Mouse (Mus musculus): Measurements from ENCODE around the gene Tbcb.
A peak's percentile ranks its signal among the peaks of the same experiment; 100 is the strongest.
"Not testable (repeated sequence)": the region's sequence is repeated elsewhere in the genome, so short reads cannot be mapped to it uniquely, and the experiment has no call there.

Gene Tbcb

DNA sequence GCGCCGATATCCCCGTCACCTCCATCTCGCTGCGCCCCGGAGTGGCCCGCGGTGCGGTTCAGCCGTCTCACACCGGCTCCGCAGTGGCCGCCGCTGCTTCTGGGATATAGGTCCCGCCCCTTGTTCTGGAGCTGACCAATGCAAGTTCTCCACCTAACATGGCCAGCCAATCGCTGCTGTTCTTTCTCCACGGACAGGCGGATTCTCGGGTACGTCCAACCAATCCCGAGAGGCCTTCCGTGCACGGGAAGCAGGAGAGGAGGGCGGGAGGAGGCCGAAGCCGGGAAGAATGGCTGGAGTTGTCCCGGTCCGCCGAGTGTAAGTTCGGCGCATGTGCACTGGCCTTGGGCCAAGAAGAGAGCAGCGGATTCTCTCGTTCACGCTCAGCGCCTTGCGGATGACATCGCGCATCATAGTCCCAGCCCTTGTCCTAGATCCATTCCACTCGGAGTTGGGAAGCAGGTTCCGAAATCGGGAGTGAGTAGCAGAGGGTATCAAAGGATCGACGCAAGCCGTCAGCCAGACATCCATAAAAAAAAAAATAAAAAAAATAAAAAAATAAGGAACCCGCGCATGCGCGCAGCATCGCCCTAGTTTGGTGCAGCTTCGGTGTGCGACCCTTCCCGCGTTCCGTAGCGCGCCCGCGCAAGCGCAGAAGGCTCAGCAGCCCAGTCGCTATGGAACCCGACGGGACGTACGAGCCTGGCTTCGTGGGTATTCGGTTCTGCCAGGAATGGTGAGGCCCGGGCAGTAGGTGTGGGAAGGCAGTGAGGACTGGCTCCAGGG lies at the start of gene Tbcb, which contains the start of gene Polr2i:
Gene Tbcb (minus strand): TSS at position 604 of the 786 bp plus-strand sequence.
Gene Polr2i (plus strand): TSS at position 280 of the 786 bp plus-strand sequence.
- peak; percentile 99 for DNase-seq

DNA sequence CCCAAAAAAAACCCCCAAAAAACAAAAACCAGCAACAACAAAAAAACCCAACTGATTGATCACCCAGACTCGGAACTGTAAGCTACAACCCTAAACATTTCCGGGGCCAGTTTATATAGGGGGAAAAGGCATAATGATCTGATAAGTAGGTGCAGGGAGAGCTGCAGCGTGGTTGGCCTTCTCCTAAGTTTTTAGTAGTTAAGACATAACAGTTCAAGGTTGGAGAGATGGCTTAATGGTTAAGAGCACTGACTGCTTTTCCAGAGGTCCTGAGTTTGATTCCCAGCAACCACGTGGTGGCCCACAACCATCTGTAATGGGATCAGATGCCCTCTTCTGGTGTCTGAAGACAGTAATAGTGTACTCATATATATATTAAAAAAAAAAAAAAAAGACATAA lies 49.5 kb upstream of the Tbcb start:
- no peak for DNase-seq

DNA sequence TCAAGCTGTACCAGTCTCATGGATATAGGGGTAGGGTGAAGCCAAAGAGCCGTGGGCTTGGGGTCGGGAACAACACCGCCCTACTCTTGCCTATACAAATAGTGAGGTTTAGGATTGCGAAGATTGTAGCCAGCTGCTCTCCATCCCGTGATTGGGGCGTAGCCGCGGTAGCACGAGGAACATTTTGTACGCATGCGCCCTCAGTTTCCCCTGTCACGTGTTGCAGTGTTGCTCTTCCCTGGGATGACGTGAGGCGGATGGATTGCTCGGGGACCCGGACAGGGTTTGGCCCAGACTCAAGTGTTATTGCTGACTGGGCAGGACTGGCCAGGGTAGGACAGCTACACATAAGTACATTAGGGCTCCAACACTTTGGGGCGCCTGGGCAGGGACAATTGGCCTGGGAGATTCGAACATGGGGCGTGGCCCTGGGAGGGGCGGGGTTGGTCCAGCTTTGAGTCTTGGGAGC lies 48.6 kb upstream of the Tbcb start:
- peak; percentile 92 for DNase-seq

DNA sequence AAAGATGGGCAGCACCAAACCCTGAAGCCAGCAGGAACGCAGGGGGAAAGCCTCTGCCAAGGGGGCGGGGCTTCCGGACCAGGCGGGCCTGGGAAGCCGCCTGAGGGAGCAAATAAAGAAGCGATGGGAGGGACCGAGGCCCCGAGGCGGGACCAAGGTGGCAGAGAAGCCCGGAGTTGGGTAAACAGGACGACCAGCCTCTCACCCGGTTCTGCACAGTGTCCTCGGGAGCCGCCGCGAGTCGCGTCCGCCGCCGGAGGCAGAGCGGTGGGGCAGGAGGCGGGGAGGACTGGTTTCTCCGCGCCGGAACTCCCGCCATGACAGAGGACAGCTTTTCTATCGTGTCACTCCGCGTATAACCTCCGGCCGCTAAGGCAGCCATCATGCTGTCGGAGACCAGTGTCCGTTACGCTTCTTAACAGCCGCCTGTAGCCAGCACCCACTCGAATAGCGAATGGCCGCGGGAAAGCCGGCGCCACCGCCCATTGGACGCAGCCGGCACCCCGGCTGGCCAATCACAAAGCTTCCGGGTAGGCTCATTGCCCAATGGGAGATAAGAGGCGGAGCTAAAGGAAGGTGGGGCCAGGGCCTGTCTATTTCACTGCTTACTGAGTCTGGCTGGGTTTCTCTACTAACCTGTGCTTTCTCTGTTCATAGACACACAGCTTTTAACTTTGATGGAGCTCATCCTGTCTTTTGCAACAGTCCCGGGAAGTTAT lies 48.0 kb upstream of the Tbcb start, which contains the start of the genes Thap8 and Wdr62:
Gene Thap8 (plus strand): TSS at position 144 of the 719 bp plus-strand sequence.
Gene Wdr62 (minus strand): TSS at position 469 of the 719 bp plus-strand sequence.
- peak; percentile 92 for DNase-seq

DNA sequence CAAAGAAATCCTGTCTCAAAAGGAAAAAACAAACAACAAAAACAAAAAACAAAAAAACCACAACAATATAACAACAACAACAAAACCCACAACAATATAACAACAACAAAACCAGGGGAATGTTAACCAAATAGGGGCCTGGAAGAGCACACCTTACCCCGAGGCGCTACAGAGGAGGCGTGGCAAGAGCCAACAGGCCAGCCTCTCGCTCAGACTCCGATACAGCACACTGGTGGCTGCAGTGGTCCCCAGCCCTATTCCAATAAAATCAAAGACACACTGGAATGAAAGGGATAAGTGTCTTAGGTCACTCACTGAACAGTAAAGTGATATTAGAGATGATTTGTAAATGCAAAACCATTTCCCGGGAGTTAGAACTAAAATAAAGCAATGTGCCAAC lies 47.5 kb upstream of the Tbcb start:
- DNase-seq: no peak

DNA sequence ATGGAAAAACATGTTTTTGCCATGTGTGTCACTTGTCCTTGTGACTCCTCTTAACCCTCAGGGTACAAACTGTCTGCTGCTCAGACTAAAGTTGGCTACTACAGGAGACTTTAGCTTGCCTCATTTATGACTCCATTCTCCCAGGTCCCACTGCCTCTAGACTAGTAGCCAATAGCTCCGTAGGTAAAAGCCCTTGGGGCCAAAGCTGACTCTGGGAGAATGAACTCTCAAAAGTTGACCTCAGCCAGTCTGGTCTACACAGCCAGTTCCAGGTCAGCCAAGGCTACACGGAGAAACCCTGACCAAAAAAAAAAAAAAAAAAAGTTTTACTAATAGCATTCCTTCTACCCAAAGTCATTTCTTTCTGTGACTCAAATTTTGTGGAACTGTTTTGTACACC lies 46.8 kb upstream of the Tbcb start:
- DNase-seq: no peak

DNA sequence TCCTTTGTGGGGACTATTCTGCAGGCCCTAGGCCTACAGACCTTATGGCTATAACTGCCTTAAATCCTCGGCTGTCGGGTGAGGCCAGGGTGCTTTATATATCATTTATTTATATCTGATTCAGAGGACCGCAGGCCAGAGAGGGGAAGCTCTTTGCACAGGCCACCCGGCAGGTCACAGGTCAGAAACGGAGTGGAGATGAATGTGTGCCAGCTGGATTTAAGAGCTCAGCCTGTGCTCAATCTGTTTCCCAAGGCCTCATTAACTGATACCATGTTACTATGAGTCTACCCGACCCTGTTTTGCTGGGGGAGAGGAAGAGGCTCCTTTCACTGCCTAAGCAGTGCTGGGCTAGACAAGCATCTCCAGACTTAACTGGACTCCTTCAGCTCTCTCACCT lies 42.3 kb upstream of the Tbcb start:
- DNase-seq: no peak

DNA sequence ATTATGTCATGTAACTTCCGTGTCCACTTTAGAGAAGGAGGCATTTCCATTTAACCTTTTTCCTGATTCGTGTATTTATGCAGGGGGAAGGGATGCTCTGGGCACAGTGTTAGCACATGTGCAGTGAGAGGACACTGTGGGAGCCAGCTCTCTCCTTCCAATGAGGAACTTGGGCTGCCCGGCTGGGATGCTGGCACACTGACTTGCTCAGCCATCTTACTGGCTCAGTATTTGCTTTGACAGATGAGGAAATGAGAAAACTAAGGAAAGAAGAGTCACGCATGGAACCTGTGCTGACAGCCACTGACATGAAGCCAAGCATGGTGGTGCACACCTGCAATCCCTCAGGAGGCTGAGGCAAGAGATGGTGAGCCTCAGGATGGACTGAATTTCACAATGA lies 37.6 kb upstream of the Tbcb start:
- DNase-seq: no peak

DNA sequence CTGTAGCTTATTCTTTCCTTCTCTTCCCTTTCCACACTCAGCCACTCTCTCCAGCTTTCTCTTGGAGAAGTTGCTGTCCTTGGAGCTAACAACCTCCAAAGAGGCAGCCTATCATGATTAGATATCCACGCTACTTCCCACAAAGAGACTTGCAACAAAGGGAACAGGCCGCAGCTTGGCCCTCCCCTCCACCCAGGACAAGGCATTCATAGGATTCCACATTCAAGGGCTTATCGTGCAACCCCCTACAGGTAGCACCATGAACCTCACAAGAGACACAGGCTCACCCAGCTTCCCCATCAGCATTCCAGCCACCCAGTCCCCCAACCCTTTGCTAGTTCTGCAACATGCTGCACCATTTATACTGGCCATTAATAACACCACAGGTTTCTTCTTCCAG lies 34.7 kb upstream of the Tbcb start:
- DNase-seq: no peak

DNA sequence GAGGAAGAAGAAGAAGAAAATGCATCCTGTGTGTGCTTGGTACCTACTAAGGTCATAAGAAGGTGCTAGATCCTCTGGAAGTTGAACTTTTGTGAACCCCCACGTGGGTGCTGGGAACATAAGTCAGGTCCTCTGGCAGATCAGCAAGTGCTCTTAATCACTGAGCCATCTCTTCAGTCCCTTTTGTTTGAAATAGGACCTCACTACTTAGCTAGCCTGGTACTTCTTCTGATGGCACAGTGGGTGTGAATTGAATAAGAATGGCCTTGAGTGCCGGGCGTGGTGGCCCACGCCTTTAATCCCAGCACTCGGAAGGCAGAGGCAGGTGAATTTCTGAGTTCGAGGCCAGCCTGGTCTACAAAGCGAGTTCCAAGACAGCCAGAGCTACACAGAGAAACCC lies 33.9 kb upstream of the Tbcb start:
- DNase-seq: no peak

DNA sequence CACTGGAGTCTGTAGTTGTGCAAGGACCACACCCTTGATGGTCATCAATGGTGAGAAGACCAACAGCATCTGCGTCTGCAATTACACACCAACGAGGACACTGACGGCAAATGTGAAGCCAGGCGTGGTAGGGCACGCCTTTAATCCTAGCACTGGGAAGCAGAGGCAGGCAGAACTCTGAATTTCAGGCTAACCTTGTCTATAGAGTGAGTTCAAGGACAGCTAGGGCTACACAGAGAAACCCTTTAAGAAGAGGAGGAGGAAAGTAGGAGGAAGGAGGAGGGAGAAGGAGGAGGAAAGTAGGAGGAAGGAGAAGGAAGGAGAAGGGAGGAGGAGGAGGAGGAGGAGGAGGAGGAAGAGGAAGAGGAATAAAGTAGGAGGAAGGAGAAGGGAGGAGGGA lies 33.5 kb upstream of the Tbcb start:
- no peak for DNase-seq

DNA sequence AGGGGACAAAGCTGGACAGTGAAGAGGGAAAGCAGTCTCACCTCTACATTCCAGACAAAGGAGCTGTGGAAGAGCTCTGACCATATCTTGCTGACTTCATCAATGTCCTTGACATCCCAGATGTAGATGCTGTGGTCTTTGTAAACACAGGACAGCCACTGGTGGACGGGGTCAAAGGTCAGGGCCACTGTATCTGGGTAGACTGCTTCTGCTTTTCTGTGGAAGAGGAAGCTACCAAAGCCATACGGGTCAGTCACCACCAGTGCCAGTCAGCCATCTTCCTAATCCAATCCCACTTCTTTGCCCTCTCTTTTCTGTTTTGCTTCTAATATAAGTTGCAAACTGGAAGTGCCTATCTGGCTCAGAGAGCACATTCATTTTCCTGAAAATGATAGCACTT lies 33.0 kb upstream of the Tbcb start:
- no peak for DNase-seq

DNA sequence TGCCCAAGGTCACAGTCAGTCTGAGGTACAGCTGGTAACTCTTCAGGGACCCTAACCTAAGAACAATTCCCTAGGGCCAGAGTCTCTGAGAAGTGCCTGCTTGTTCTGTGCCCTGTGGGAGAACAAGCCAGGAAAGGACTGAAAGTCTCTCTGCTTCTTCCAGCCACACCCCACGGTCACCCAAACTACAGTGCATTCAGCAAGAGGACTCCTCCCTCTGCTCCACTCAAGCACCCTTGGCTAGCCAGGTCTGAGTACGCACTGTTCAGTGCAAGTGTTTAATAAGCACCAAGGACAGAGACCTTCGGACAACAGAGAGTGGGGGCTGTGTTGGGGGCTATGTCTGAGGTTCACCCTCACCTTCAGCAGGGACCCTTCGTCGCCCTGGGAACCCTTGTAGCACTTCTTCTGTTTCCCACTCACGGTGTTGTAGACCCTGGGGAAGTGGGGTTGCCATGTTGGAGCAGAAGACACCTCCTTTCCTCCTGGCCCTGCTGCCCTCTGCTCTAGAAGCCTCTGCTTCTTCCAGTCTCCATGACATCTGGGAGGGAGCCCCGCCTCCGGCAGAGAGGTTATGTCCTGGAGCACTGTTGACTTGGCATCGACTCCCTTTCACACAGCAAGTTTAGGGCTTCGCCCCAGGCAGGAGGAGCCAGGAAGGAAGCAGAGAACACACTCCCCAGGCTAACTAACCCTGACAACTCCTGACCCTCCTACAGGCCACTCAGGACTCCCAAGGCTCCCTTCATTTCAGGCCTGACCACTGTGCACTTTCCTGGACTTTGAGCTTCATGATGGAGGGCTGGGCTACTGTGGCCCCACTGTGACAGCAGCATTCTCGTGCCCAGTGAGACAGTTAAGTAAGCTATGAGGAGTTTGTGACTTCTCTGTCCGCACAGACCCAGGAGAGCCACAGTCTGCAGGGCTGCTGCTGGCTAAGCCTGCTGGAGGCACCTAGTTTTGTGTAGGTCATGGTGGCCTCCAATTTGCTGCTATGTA lies 20.2 kb upstream of the Tbcb start:
- no peak for DNase-seq

DNA sequence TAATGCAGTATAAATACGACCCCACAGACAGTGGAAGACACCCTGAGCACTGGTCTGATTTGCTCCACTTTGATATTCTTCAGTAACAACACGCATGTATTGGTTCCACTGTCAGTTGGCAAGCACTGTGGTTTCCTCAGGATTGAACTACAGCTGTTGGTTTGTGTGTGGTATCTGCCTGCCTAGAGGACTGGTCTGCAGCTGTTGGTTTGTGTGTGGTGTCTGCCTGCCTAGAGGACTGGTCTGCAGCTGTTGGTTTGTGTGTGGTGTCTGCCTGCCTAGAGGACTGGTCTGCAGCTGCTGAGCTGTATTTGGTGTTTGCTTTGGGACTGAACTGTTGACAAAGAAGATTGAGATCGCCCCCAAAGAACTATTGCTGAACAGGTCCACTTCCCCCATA lies 5.3 kb upstream of the Tbcb start:
- DNase-seq: not testable (repeated sequence)

DNA sequence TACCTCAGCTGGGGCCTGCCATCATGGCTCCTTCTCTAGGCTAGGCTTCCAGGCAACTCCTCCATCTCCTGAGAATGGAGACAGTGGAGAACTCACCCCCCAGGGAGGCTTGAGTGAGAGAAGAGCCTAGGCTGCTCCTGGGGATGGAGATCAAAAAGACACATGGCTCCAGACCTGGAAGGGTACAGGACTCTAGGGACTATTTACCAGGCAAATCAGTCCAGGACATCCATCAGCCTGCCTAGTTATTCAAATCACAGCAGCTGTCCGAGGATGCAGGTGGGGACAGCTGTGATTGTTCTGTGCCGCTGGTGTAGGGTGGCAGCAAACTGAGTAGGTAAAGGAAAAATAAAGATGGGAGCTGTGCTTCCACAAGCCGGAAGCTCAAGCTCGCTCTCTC lies 3.6 kb upstream of the Tbcb start, which contains the start of gene Ovol3:
Gene Ovol3 (minus strand): TSS at position 101 of the 400 bp plus-strand sequence.
- DNase-seq: no peak

DNA sequence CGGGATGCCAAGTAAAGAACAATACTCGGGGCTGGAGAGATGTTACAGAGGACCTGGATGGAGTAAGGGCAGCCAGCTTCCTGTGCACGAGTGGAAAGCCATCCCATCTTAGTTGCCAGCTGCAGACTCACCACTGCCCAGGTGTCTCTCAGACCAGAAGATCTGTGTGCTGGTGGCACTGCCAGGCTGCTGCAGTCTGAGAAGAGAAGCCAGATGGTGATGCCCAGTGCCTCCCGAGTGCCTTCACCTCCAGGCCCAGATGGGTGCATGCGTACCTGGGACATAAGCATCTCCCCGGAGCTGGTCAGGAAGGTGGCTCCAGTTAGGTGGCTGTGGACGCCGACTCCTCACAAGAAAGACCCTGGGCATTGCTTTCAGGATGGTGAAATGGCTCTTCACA lies 3.0 kb upstream of the Tbcb start:
- no peak for DNase-seq

DNA sequence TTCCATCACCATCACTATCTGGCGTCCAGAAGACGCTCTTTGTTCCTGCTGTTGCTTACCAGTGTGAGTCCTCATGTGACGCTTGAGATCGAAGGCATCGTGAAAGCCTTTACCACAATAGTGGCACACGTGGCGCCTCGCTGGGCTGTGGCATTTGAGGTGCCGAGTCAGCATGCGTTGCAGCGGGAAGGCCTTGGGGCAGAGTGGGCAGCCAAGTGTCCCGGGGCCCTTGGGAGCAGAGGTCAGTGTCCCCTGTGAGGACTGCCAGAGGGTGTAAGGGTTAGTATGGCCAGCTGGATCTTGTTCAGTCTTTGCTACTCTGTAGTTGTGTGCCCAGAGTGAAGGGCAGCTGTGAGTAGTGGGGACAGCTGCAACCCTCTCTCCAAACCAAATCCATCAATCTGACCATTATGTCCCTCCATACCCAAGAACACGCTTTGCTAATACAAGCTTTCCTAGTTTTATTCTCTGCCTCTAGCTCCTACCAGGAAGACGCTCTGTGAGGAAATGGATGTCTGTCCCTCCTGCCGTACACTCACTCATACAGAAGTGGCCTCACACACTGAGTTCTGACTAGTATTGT lies 2.3 kb upstream of the Tbcb start:
- DNase-seq: no peak

DNA sequence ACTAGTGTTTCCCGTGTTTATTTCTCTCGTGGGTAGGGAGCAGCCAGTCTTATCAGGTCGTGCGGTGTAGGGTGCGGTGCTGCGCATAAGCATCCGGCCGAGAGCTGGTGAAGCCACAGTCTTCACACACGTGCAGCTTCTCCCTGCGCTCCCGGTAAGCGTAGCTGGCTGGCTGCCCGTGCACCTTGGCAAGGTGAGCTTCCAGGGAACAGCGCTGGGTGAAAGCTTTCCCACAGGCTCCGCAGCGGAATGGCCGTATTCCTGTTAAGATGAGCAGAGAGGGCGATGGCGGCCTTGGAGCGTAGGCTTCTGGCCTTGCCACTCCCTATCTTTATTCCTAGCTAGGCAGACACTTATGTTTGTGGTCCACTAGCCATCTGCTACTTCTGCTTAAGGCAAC lies 1.3 kb upstream of the Tbcb start:
- peak; percentile 19 for DNase-seq

DNA sequence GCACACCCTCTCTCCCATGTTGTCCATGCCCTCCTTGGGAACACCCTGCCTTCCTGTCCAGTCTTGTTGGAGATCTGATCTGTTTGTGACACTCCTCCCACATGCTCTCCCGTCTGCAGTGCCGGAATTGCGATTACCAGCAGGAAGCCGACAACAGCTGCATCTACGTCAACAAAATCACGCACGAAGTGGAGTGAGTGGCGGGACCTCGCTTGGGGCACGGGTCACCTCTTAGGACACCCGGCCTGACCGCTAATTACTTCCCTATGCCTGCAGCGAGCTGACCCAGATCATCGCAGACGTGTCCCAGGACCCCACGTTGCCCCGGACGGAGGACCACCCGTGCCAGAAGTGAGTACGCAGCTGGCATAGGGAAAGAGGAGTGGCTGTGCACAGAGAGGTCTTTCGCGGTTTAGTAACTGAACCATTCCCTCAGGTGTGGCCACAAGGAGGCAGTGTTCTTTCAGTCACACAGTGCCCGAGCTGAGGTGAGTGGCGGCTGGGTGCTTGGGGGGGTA lies 618 bp upstream of the Tbcb start:
- peak; percentile 45 for DNase-seq

DNA sequence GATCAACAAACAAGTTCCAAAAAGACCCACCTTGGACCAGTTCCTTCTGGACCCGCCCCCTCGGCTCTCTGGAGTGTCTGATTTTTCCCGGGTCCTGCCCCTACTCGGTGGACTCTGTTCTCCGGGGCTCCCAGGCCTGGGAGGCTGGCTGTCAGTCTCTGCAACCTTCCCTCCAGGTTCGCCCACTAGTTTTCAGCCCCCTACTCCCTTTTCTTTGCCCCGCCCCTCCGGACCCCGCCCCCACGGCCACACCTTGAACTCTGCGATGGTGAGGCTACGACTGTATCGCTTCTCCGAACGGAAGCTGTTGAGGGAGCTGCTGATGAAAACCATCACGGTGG lies 774 bp downstream of the Tbcb start:
- peak; percentile 15 for DNase-seq

DNA sequence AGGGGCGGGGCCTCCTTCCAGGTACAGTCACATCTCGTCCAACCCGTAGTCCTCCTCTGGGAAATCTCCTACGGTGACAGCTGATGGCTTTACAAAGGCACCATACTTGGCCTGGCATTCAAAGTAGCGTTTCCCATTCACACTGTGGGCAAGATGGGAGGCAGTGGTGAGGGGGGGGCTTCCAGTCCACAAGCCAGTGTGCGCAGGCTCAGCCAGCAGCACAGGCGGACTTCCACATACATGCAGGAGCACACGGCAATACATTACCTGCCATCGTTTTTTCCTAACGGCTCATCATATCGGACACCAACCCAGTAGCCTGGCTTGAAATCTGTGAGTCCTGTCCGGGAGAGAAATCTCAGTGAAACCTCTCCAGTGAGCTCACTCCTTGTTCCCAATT lies 7.9 kb downstream of the Tbcb start:
- DNase-seq: no peak

DNA sequence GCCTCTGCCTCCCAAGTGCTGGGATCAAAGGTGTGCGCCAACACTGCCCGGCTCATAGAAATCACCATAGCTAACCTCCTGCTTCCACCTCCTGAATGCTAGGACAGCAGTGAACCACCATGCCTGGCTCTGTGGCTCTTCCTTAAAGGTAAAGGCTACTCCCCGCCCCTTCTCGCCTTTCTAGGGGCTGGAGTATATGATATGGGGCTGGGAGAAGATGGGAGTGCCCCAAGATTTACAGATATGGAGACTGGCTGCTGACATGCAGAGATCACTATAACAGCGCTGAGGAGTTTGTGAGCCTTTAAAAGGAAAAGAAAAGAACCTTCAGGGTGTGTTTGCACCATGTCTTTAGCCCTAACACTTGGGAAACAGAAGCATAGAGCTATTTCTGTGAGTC lies 9.9 kb downstream of the Tbcb start:
- DNase-seq: no peak

Measured in layer of hippocampus, adult 9-11 months (tissue).